Comparison of ENCODE assay signal across 8 mouse cellular contexts in the genomic region with DNA sequence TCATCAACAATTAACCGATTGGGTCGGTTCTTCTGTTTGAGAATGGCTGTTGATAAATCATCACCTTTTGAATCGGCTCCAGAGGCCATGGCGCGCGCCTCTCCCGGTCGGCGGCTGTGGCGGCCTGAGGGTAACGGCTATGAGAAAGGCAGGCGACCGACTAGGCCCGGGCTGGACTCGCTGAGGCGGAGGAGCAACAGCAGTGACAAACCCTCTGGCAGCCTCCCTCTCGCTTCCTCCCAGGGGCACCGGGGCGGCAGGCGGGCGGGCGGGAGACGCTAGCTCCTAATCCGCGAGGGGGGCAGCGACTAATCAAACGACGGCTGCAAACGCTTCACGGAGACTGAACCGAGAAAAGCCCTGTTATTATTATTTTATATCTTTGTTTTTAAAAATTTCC.
A peak's percentile ranks its signal among the peaks of the same experiment; 100 is the strongest.
DNase-seq lines count a peak whose midpoint lies in the region; ATAC-seq and TF ChIP-seq lines count a peak whose summit lies in the region.
"Not testable (repeated sequence)": the region's sequence is repeated elsewhere in the genome, so short reads cannot be mapped to it uniquely, and the experiment has no call there.

No protein-coding gene starts in this region.

- not testable (repeated sequence) for TF ChIP-seq EP300 in liver, postnatal 0 days (IDR thresholded peaks at IDR 0.05; ENCODE audit: low read depth)

- H3K4me1 ChIP-seq in forebrain, postnatal 0 days (ENCODE audit: insufficient read depth); liver, postnatal 0 days (ENCODE audit: insufficient read depth): not testable (repeated sequence)

- H3K4me2 ChIP-seq in forebrain, postnatal 0 days (ENCODE audit: low read depth); liver, postnatal 0 days (ENCODE audit: low read depth, low read length): not testable (repeated sequence)

- not testable (repeated sequence) for TF ChIP-seq CTCF in forebrain, postnatal 0 days (IDR thresholded peaks at IDR 0.05; ENCODE audit: low read depth); liver, postnatal 0 days (IDR thresholded peaks at IDR 0.05; ENCODE audit: low read depth)

- not testable (repeated sequence) for H3K9ac ChIP-seq in forebrain, postnatal 0 days; liver, postnatal 0 days (replicated peaks)

- not testable (repeated sequence) for H3K9me3 ChIP-seq in forebrain, postnatal 0 days (ENCODE audit: low read length); liver, postnatal 0 days (ENCODE audit: low read length)

- not testable (repeated sequence) for H3K27ac ChIP-seq in forebrain, postnatal 0 days (ENCODE audit: low read depth, low read length); liver, postnatal 0 days (ENCODE audit: low read depth)

- intact Hi-C loops in heart, postnatal 10 days (cut with DNase I) = not testable (repeated sequence)

- peak; percentile 75 for ATAC-seq in CD4-positive, CD25-positive, alpha-beta regulatory T cell, adult 4 months
- peak; percentile 87 for ATAC-seq in forebrain, postnatal 0 days
- peak; percentile 75 for ATAC-seq in liver, postnatal 0 days

- H3K27me3 ChIP-seq in forebrain, postnatal 0 days (ENCODE audit: insufficient read depth, low read length); liver, postnatal 0 days (ENCODE audit: insufficient read depth, low read length): not testable (repeated sequence)

- H3K4me3 ChIP-seq in forebrain, postnatal 0 days (ENCODE audit: low read depth, low read length); liver, postnatal 0 days (ENCODE audit: low read depth, low read length): not testable (repeated sequence)

- H3K36me3 ChIP-seq in forebrain, postnatal 0 days (ENCODE audit: insufficient read depth); liver, postnatal 0 days (replicated peaks; ENCODE audit: insufficient read depth, low read length): not testable (repeated sequence)

- WGBS in forebrain, postnatal 0 days = 93% methylated on average over 24 of the region's 31 CpGs
- 92% methylated on average over 22 of the region's 31 CpGs for WGBS in liver, postnatal 0 days (ENCODE audit: insufficient replicate concordance)

- DNase-seq in cerebellum, adult 8-10 months = peak; percentile 10
- DNase-seq in forebrain, postnatal 0 days; liver, postnatal 0 days: not testable (repeated sequence)
- DNase-seq in heart, postnatal 10 days = peak; percentile 27 to 42
- DNase-seq in kidney, postnatal 10 days = peak; percentile 22
- peak; percentile 5 for DNase-seq in ovary, postnatal 14 days (ENCODE audit: low spot score)
- DNase-seq in thymus, adult 18-20 months = peak; percentile 4 to 6
